Mouse (Mus musculus): ENCODE data around the gene Lcat. TPM values are rescaled to one million over a fixed set of nuclear protein-coding genes. Genes with fewer than 3 reads are reported as not detected.

Gene Lcat
- total RNA-seq, 2 experiments from 2014 or later = 41.7 to 45.8 TPM

Small RNA genes lying within 50 kb of the gene (microRNA-seq; reads per million reads assigned to microRNA genes)
- gene Mir7074 = 0 to 0.21 reads per million in 2 experiments

Other genes starting within 250 kb of the Lcat start
- gene Acd, start 242.3 kb downstream of the Lcat start, total RNA-seq (2021) = 10 to 100 TPM; 37.1 to 38.7 TPM
- gene Pard6a, start 242.2 kb downstream of the Lcat start, total RNA-seq (2021) = 10 to 100 TPM; 29.1 to 36.3 TPM
- gene 4933405L10Rik, start 235.7 kb downstream of the Lcat start, total RNA-seq (2021) = not detected
- gene Enkd1, start 235.2 kb downstream of the Lcat start, total RNA-seq (2021) = 1 to 10 TPM; 9.0 to 9.4 TPM
- gene Gfod2, start 184.7 kb downstream of the Lcat start, total RNA-seq (2021) = 10 to 100 TPM; 21.9 to 22.5 TPM
- 10 to 100 TPM; 24.4 to 27.6 TPM for gene Ranbp10, start 116.0 kb downstream of the Lcat start, total RNA-seq (2021)
- under 1 TPM in 1 of 2 experiments, not detected in 1; 0.22 TPM for gene Tsnaxip1, start 115.7 kb downstream of the Lcat start, total RNA-seq (2021)
- gene Cenpt, start 90.1 kb downstream of the Lcat start, total RNA-seq (2021) = 10 to 100 TPM; 14.2 to 15.2 TPM
- gene Thap11, start 88.2 kb downstream of the Lcat start, total RNA-seq (2021) = 10 to 100 TPM; 42.2 to 42.3 TPM
- 10 to 100 TPM; 27.6 to 36.3 TPM for gene Nutf2, start 82.8 kb downstream of the Lcat start, total RNA-seq (2021)
- gene Edc4, start 62.5 kb downstream of the Lcat start, total RNA-seq (2021) = 10 to 100 TPM; 59.2 to 68.2 TPM
- 1 to 10 TPM in 1 of 2 experiments, under 1 TPM in 1; 1.00 to 3.0 TPM for gene Nrn1l, start 49.8 kb downstream of the Lcat start, total RNA-seq (2021)
- gene Pskh1, start 42.9 kb downstream of the Lcat start, total RNA-seq (2021) = 1 to 10 TPM; 7.7 to 8.3 TPM
- gene Ctrl, start 9.5 kb downstream of the Lcat start, total RNA-seq (2021) = 1 to 10 TPM; 1.6 TPM
- 10 to 100 TPM; 57.0 to 69.0 TPM for gene Psmb10, start 4.9 kb downstream of the Lcat start, total RNA-seq (2021)
- gene Slc12a4, start 22.7 kb upstream of the Lcat start, total RNA-seq (2021) = 10 to 100 TPM; 20.5 to 20.7 TPM
- not detected for gene Dpep3, start 36.0 kb upstream of the Lcat start, total RNA-seq (2021)
- gene Dus2, start 48.0 kb upstream of the Lcat start, total RNA-seq (2021) = 10 to 100 TPM; 18.9 to 22.6 TPM
- gene Dpep2nb, start 62.6 kb upstream of the Lcat start, total RNA-seq (2021) = under 1 TPM in 1 of 2 experiments, not detected in 1; 0.32 TPM
- 10 to 100 TPM; 11.5 to 14.6 TPM for gene Ddx28, start 68.5 kb upstream of the Lcat start, total RNA-seq (2021)
- 10 to 100 TPM; 11.1 to 11.9 TPM for gene Nfatc3, start 115.5 kb upstream of the Lcat start, total RNA-seq (2021)
- gene Esrp2, start 193.6 kb upstream of the Lcat start, total RNA-seq (2021) = not detected
- gene Pla2g15, start 207.0 kb upstream of the Lcat start, total RNA-seq (2021) = 10 to 100 TPM; 23.8 to 26.0 TPM
- gene Slc7a6, start 225.5 kb upstream of the Lcat start, total RNA-seq (2021) = 10 to 100 TPM; 22.2 to 32.7 TPM

Measured in layer of hippocampus, postnatal 36 days (tissue).